Mouse (Mus musculus) embryonic facial prominence, embryonic 11.5 days (tissue): ENCODE measurements around the gene Rgs9bp. TPM values are rescaled to one million over a fixed set of nuclear protein-coding genes. Genes with fewer than 3 reads are reported as not detected.

Source experiments
- ATAC-seq: fragments of 200-750 bp; cut with Nextera tagmentation; replicated peaks from 2 replicates; pipeline ENCODE4 v1.8.0; 2017; ENCODE audit warnings: low read depth; ENCODE audit not compliant: insufficient number of reproducible peaks, low FRiP score, low TSS enrichment
- DNase-seq: peaks from one replicate; pipeline ENCODE4 v3.0.0-alpha.2; 2015; ENCODE audit warnings: low spot score
- H3K27ac ChIP-seq: fragments of 300-500 bp; sonication (generic); replicated peaks from 2 replicates; pipeline ENCODE4 v1.5.1; 2014; ENCODE audit warnings: mild to moderate bottlenecking, low read depth, low read length, control low read depth
- H3K27me3 ChIP-seq: fragments of 300-500 bp; sonication (generic); 2 replicates; pipeline ENCODE4 v1.6.1; 2014; ENCODE audit warnings: mild to moderate bottlenecking, low read length, moderate library complexity, mixed read lengths; ENCODE audit not compliant: control insufficient read depth, insufficient read depth
- H3K36me3 ChIP-seq: fragments of 300-500 bp; sonication (generic); replicated peaks from 2 replicates; pipeline ENCODE4 v1.6.1; 2014; ENCODE audit warnings: low read depth, mild to moderate bottlenecking, low read length, moderate library complexity, mixed read lengths; ENCODE audit not compliant: control insufficient read depth, insufficient read depth
- H3K4me1 ChIP-seq: fragments of 300-500 bp; sonication (generic); 2 replicates; pipeline ENCODE4 v1.6.1; 2014; ENCODE audit warnings: low read length, mixed read lengths; ENCODE audit not compliant: control insufficient read depth, insufficient read depth
- H3K4me2 ChIP-seq: fragments of 300-500 bp; sonication (generic); 2 replicates; pipeline ENCODE4 v1.6.1; 2014; ENCODE audit warnings: low read depth, mild to moderate bottlenecking, control low read depth, low read length, moderate library complexity
- H3K4me3 ChIP-seq: fragments of 300-500 bp; sonication (generic); 2 replicates; pipeline ENCODE4 v1.5.1; 2014; ENCODE audit warnings: low read depth, low read length, control low read depth
- H3K9ac ChIP-seq: fragments of 300-500 bp; sonication (generic); replicated peaks from 2 replicates; pipeline ENCODE4 v1.6.1; 2014; ENCODE audit warnings: mild to moderate bottlenecking, control low read depth, low read length
- H3K9me3 ChIP-seq: fragments of 300-500 bp; sonication (generic); replicated peaks from 2 replicates; pipeline ENCODE4 v1.6.1; 2016; ENCODE audit warnings: mild to moderate bottlenecking, low read length, inconsistent platforms, mixed read lengths; ENCODE audit not compliant: control insufficient read depth
- WGBS: fragments of 180-500 bp; shearing (Covaris S2); extraction: QIAGEN DNeasy Blood & Tissue Kit; methylation state at CpG from one replicate; pipeline ENCODE4 v1.1.7; 2014; 5-methylcytosine and 5-hydroxymethylcytosine counted together
- polyA plus RNA-seq: library from polyadenylated mRNA; unstranded; fragments of >200 nt; fragmentation: Nextera tagmentation; extraction: Ambion mirVana; gene quantifications from 2 replicates; pipeline ENCODE4 v1.2.1, GENCODE M21; 2014

The Rgs9bp gene
- polyA plus RNA-seq, 1 experiment from 2014 or later = 0.07 TPM

- H3K4me3 ChIP-seq = no peak overlapping the region
- 97% methylated on average over 5 of the region's 5 CpGs for WGBS
- no peak for ATAC-seq
Measured at GRCm38 (mm10) chr7:35602766-35603165, 17.4 kb upstream of the Rgs9bp start.

DNA sequence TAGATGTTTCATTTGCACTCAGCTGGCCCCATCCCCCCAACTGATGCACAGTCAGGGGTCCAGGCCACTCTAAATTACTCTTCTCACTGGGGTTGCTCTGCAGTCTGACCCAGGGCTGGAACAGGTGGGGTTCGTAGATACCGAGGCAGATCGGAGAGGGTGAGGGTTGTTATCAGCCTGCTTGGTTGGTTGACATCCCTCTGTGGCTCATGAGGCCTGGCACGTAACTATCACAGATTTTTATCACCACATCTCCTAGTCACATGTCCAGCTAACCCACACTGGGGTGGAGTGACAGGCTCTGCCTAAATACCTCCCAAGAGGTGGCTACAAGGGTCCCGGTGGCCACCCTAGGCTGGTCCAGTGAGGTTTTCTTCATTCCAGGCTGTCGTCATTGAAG lies 15.7 kb upstream of the Rgs9bp start:
- H3K27me3 ChIP-seq = no peaks in the 10 kb centered on the region
- no peak overlapping the region for H3K9ac ChIP-seq
- H3K36me3 ChIP-seq = no peaks in the 10 kb centered on the region; the same call in 1 of the 2 replicates
- no peak overlapping the region for H3K4me2 ChIP-seq
- WGBS = 88% methylated on average over 6 of the region's 6 CpGs
- no peak overlapping the region for H3K4me3 ChIP-seq
- no peak overlapping the region for H3K27ac ChIP-seq
- DNase-seq = no peak
- H3K9me3 ChIP-seq = no peaks in the 10 kb centered on the region
- H3K4me1 ChIP-seq = no peaks in the 10 kb centered on the region
- no peak for ATAC-seq

More at GRCm38 (mm10) chr7:35602766-35603165, 17.4 kb upstream of the Rgs9bp start:
- Histone ChIP-seq H3K9me3 (no peaks in the 10 kb centered on the region), H3K4me1 (no peaks in the 10 kb centered on the region), H3K4me2 (no peak overlapping the region), H3K9ac (no peak overlapping the region), H3K36me3 (no peaks in the 10 kb centered on the region; the same call in 1 of the 2 replicates), H3K27ac (no peak overlapping the region), H3K27me3 (no peaks in the 10 kb centered on the region)
- DNase-seq = no peak

GRCm38 (mm10) chr7:35600031-35600430 lies 14.6 kb upstream of the Rgs9bp start:
- no peaks in the 10 kb centered on the region for H3K27me3 ChIP-seq
- H3K4me1 ChIP-seq = no peaks in the 10 kb centered on the region
- H3K4me2 ChIP-seq = no peak overlapping the region
- peak; percentile 9 for DNase-seq
- no peaks in the 10 kb centered on the region; the same call in 1 of the 2 replicates for H3K36me3 ChIP-seq
- WGBS = 87% methylated on average over 10 of the region's 10 CpGs
- H3K9me3 ChIP-seq = no peaks in the 10 kb centered on the region
- H3K9ac ChIP-seq = no peak overlapping the region
- no peak overlapping the region for H3K27ac ChIP-seq
- no peak overlapping the region for H3K4me3 ChIP-seq
- ATAC-seq = no peak

GRCm38 (mm10) chr7:35599492-35599891 lies 14.1 kb upstream of the Rgs9bp start:
- Histone ChIP-seq H3K4me2 (no peak overlapping the region), H3K9ac (no peak overlapping the region), H3K27ac (no peak overlapping the region), H3K4me3 (no peak overlapping the region), H3K4me1 (no peaks in the 10 kb centered on the region), H3K9me3 (no peaks in the 10 kb centered on the region), H3K27me3 (no peaks in the 10 kb centered on the region), H3K36me3 (no peaks in the 10 kb centered on the region; the same call in 1 of the 2 replicates)
- ATAC-seq (no peak), DNase-seq (no peak)
- WGBS = 91% methylated on average over 9 of the region's 9 CpGs

DNA sequence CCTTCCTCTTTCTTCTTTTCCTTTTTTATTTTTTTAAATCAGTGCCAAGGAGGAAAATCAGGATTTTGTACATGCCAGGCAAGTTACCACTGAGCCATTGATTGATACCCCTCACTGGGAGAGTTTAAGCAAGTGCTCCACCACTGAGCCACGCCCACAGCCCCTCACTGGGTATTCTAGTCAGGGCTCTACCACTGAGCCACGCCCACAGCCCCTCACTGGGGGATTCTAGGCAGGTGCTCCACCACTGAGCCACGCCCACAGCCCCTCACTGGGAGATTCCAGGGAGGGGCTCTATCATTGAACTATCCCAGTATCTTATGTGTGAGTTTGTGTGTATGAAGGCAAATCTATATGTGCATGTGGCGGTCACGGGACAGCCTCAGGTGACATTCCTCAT lies 8.9 kb upstream of the Rgs9bp start:
- Histone ChIP-seq H3K4me2 (no peak overlapping the region), H3K36me3 (no peaks in the 10 kb centered on the region; the same call in 1 of the 2 replicates), H3K9me3 (no peaks in the 10 kb centered on the region), H3K27ac (no peak overlapping the region), H3K4me3 (no peak overlapping the region), H3K9ac (no peak overlapping the region), H3K4me1 (no peaks in the 10 kb centered on the region), H3K27me3 (no peaks in the 10 kb centered on the region)
- WGBS = 85% methylated on average over 5 of the region's 5 CpGs
- ATAC-seq (no peak), DNase-seq (no peak)

- no peaks in the 10 kb centered on the region; the same call in 1 of the 2 replicates for H3K36me3 ChIP-seq
- ATAC-seq (no peak), DNase-seq (peak; percentile 17)
- H3K4me1 ChIP-seq = no peaks in the 10 kb centered on the region; the same call in 1 of the 2 replicates
- H3K9me3 ChIP-seq = no peaks in the 10 kb centered on the region
- no peaks in the 10 kb centered on the region for H3K27me3 ChIP-seq
- no peak overlapping the region for H3K4me2 ChIP-seq
- no peak overlapping the region for H3K27ac ChIP-seq
- 80% methylated on average over 10 of the region's 10 CpGs for WGBS
- H3K4me3 ChIP-seq = no peak overlapping the region
- no peak overlapping the region for H3K9ac ChIP-seq
Measured at GRCm38 (mm10) chr7:35590731-35591191, 5.4 kb upstream of the Rgs9bp start.

DNA sequence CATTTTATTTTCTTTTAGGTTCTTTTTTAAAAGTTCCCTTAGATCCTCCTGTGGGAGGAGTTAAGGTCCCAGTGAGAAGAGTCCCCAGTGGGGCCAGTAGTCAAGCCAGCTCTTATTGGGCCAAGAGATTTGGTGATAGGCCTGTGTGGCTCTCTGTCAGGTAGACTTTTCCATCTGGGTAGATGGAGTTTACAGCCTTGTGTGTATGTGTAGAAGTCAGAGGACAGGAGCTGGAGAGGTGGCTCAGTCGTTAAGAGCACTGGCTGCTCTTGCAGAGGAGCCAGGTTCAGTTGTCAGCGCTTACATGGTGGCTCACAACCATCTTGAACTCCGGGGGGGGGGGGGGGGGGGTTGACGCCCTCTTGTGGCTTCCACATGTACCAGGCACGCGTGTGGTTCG lies 4.1 kb upstream of the Rgs9bp start:
- Histone ChIP-seq H3K27ac (no peak overlapping the region), H3K9me3 (no peaks in the 10 kb centered on the region), H3K36me3 (no peaks in the 10 kb centered on the region; the same call in 1 of the 2 replicates), H3K9ac (no peak overlapping the region), H3K4me2 (no peak overlapping the region), H3K4me3 (no peak overlapping the region), H3K4me1 (peaks cover under 1% of the 10 kb centered on the region; the same call in 1 of the 2 replicates), H3K27me3 (peaks cover 6% of the 10 kb centered on the region)
- ATAC-seq (no peak), DNase-seq (no peak)
- 82% methylated on average over 7 of the region's 7 CpGs for WGBS

DNA sequence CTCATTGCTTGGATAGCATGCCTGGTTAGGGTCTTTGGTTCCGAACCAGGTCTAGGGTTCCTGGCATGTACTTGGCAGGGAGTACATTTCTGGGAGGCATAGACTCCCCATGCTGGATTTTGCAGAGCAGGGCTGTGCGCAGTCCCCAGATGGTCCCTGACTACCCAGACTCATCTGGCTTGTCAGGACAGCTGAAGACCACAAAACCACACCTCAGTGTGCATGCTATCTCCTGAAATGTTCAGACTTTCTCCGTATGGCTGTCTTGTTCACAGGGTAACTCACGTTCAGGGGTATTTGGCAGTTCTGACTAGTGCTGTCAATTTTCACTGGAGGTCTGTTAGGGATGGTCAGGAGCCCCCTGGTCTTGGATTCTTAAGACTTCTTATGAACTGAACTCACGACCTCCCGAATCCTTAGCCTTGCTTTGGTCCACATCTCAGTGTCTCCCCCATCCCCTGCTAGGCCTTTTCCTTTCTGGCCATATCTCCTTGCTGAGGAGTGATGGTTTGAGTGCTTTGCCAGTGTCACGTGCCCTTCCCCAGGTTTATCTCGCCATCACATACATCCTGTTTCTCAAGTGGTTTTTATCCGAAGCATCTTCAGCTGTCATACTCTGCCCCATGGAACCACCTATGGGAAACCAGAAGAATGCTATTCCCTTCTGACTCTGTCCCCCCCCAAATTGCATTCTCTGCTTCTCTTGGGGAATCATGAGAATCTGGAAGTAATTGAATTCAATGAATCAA lies 3.5 kb upstream of the Rgs9bp start:
- DNase-seq (no peak), ATAC-seq (no peak)
- Histone ChIP-seq H3K27me3 (peaks cover 13% of the 10 kb centered on the region), H3K9ac (no peak overlapping the region), H3K4me3 (no peak overlapping the region), H3K4me2 (no peak overlapping the region), H3K36me3 (no peaks in the 10 kb centered on the region; the same call in 1 of the 2 replicates), H3K9me3 (no peaks in the 10 kb centered on the region), H3K27ac (no peak overlapping the region), H3K4me1 (peaks cover 3% of the 10 kb centered on the region; the same call in 1 of the 2 replicates)
- WGBS = 88% methylated on average over 9 of the region's 9 CpGs
